Mouse (Mus musculus) lung, adult 2 months (tissue): ENCODE results near the gene Gm49342.
"Not testable (repeated sequence)": the region's sequence is repeated elsewhere in the genome, so short reads cannot be mapped to it uniquely, and the experiment has no call there.

Experiments used
- CTCF ChIP-seq: fragments of 200-500 bp; IDR thresholded peaks from 2 replicates; pipeline ENCODE4 v1.5.1; 2011; ENCODE audit warnings: mild to moderate bottlenecking, low read length, control low read depth; ENCODE audit not compliant: insufficient read depth
- POLR2A ChIP-seq: fragments of 200-500 bp; IDR thresholded peaks from 2 replicates; pipeline ENCODE4 v1.6.1; 2011; ENCODE audit warnings: low read depth, mild to moderate bottlenecking, control low read depth, low read length, borderline replicate concordance; ENCODE audit errors: extremely low read depth

- TF ChIP-seq CTCF, POLR2A: not testable (repeated sequence)
Measured at GRCm38 (mm10) chr14:50944668-50945033, 334 bp downstream of the Gm49342 start.
